Mouse (Mus musculus) hindbrain, embryonic 10.5 days (tissue): ENCODE measurements around the gene Eml1. TPM values are rescaled to one million over a fixed set of nuclear protein-coding genes. Genes with fewer than 3 reads are reported as not detected.
A peak's percentile ranks its signal among the peaks of the same experiment; 100 is the strongest.

Experiments
- DNase-seq: peaks from one replicate; pipeline ENCODE4 v3.0.0-alpha.2; 2017; ENCODE audit warnings: low spot score
- H3K27ac ChIP-seq: fragments of 300-500 bp; sonication (generic); 2 replicates; pipeline ENCODE4 v1.5.1; 2016; ENCODE audit warnings: mild to moderate bottlenecking, moderate library complexity
- H3K27me3 ChIP-seq: fragments of 300-500 bp; sonication (generic); 2 replicates; pipeline ENCODE4 v1.6.1; 2016; ENCODE audit warnings: mild to moderate bottlenecking; ENCODE audit not compliant: poor library complexity, insufficient read depth, severe bottlenecking
- H3K36me3 ChIP-seq: fragments of 300-500 bp; sonication (generic); 2 replicates; pipeline ENCODE4 v1.6.1; 2016; ENCODE audit warnings: mild to moderate bottlenecking, moderate library complexity
- H3K4me1 ChIP-seq: fragments of 300-500 bp; sonication (generic); replicated peaks from 2 replicates; pipeline ENCODE4 v1.6.1; 2016; ENCODE audit warnings: mild to moderate bottlenecking
- H3K4me3 ChIP-seq: fragments of 300-500 bp; sonication (generic); 2 replicates; pipeline ENCODE4 v1.5.1; 2016; ENCODE audit warnings: mild to moderate bottlenecking, moderate library complexity
- H3K9me3 ChIP-seq: fragments of 300-500 bp; sonication (generic); 2 replicates; pipeline ENCODE4 v1.6.1; 2016; ENCODE audit warnings: mild to moderate bottlenecking, moderate library complexity
- WGBS: fragments of 180-500 bp; shearing (Covaris S2); methylation state at CpG from one replicate; pipeline ENCODE4 v1.1.7; 2016; 5-methylcytosine and 5-hydroxymethylcytosine counted together
- polyA plus RNA-seq: library from polyadenylated mRNA; unstranded; fragments of >200 nt; fragmentation: Nextera tagmentation; extraction: Ambion mirVana; gene quantifications from 2 replicates; pipeline ENCODE4 v1.2.1, GENCODE M21; 2016

The Eml1 gene
- polyA plus RNA-seq, 1 experiment from 2014 or later: 104 TPM

GRCm38 (mm10) chr12:108435444-108436015, 64.8 kb downstream of the Eml1 start:
- peak overlapping the region; percentile 54; the same call in 1 of the 2 replicates for H3K27ac ChIP-seq
- no peak for DNase-seq
- WGBS: 56% methylated on average over 12 of the region's 12 CpGs
- no peaks in the 10 kb centered on the region for H3K27me3 ChIP-seq
- H3K4me3 ChIP-seq: no peak overlapping the region
- H3K36me3 ChIP-seq: no peaks in the 10 kb centered on the region
- H3K9me3 ChIP-seq: no peaks in the 10 kb centered on the region
- peaks cover 78% of the 10 kb centered on the region for H3K4me1 ChIP-seq

- H3K4me1 ChIP-seq: peaks cover 77% of the 10 kb centered on the region
- H3K4me3 ChIP-seq: no peak overlapping the region
- no peaks in the 10 kb centered on the region for H3K9me3 ChIP-seq
- H3K27ac ChIP-seq: peak overlapping the region; percentile 63; the same call in 1 of the 2 replicates
- no peak for DNase-seq
- no peaks in the 10 kb centered on the region for H3K27me3 ChIP-seq
- 66% methylated on average over 24 of the region's 24 CpGs for WGBS
- peaks cover 4% of the 10 kb centered on the region; the same call in 1 of the 2 replicates for H3K36me3 ChIP-seq
Observed at GRCm38 (mm10) chr12:108436029-108436923, 65.5 kb downstream of the Eml1 start.

- Histone ChIP-seq H3K4me3 (no peak overlapping the region), H3K27me3 (no peaks in the 10 kb centered on the region), H3K36me3 (peaks cover 9% of the 10 kb centered on the region; the same call in 1 of the 2 replicates), H3K27ac (peak overlapping the region; percentile 71), H3K4me1 (peaks cover 77% of the 10 kb centered on the region), H3K9me3 (no peaks in the 10 kb centered on the region)
- WGBS: 85% methylated on average over 13 of the region's 13 CpGs
- no peak for DNase-seq
Observed at GRCm38 (mm10) chr12:108437446-108437845, 66.7 kb downstream of the Eml1 start.

DNA sequence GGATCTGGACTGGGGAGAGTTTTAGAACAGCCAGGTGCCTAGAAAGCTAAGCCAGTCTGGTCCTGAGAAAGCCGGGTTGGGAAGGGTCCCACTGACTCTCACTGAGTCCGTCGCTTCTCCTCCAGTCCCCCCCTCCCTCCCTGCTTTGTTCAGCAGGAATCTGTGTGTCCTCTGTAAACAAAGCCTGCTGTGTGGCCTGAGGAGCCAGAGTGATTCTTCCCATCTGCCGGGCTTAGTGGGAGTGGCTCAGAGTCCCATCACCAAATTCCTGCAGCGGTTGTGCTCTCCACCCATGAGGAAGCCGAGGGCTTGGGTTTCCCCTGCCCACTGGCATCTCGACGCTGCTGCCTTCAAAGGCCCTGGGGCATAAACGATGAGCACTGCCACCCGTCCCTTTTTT, 72.5 kb downstream of the Eml1 start:
- Histone ChIP-seq H3K4me1 (peaks cover 62% of the 10 kb centered on the region), H3K27ac (peak overlapping the region; percentile 78), H3K27me3 (no peaks in the 10 kb centered on the region), H3K4me3 (peak overlapping the region; percentile 29), H3K9me3 (no peaks in the 10 kb centered on the region), H3K36me3 (peaks cover 14% of the 10 kb centered on the region; the same call in 1 of the 2 replicates)
- DNase-seq: peak; percentile 77
- under 1% methylated on average over 10 of the region's 10 CpGs for WGBS

GRCm38 (mm10) chr12:108443708-108444107, 73.0 kb downstream of the Eml1 start:
- H3K4me1 ChIP-seq: peaks cover 61% of the 10 kb centered on the region
- 59% methylated on average over 5 of the region's 5 CpGs for WGBS

DNA sequence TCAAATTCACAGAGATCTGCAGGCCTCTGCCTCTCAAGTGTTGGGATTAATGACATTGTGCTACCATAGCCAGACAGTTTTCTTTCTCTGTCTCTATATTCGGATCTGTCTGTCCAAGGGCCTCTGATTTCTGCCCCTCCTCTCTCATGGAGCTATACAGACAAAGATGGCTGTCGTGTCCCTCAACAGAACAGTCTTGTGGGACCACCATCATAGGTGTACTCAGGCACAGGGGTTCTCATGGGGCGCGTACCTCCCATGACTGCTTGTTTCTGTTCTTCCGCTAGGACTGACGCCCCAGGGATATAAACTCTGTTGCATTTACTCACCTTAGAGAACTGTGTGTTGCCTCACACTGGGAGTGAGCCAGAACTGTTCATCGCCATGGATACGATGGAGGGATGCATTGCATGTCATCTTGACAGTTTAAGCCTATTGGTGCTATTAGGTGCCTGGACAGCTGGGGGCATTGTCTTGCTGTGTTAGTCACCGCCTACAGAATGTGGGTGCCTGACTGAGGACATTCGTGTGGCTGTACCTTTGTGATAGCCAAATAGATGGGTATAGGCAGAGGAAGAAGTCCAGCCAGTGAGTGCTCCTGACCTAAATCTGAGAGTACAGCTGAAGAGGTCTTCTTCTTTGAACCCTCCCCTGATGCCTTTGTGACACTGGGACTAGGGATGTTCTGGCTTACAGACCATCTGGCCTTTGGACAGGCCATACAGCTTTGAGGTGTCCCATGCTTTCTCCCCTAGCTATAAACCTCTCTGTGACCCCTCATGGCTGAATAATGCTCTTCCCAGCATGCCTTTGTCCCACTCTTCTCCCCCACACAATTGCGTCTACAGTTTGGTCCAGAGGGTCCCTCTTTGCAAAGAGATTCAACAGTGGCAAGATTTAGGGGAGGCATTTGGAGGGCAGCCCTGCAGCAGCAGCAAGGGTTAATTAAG, 73.7 kb downstream of the Eml1 start:
- no peak overlapping the region for H3K4me3 ChIP-seq
- no peaks in the 10 kb centered on the region for H3K9me3 ChIP-seq
- peak overlapping the region; percentile 78 for H3K27ac ChIP-seq
- H3K36me3 ChIP-seq: peaks cover 14% of the 10 kb centered on the region; the same call in 1 of the 2 replicates
- H3K27me3 ChIP-seq: no peaks in the 10 kb centered on the region
- peaks cover 61% of the 10 kb centered on the region for H3K4me1 ChIP-seq
- peak; percentile 48 for DNase-seq
- 52% methylated on average over 11 of the region's 11 CpGs for WGBS

More at GRCm38 (mm10) chr12:108443708-108444107, 73.0 kb downstream of the Eml1 start:
- peaks cover 14% of the 10 kb centered on the region; the same call in 1 of the 2 replicates for H3K36me3 ChIP-seq
- no peaks in the 10 kb centered on the region for H3K27me3 ChIP-seq
- no peaks in the 10 kb centered on the region for H3K9me3 ChIP-seq
- DNase-seq: no peak
- peak overlapping the region; percentile 29 for H3K4me3 ChIP-seq
- peak overlapping the region; percentile 78 for H3K27ac ChIP-seq

DNA sequence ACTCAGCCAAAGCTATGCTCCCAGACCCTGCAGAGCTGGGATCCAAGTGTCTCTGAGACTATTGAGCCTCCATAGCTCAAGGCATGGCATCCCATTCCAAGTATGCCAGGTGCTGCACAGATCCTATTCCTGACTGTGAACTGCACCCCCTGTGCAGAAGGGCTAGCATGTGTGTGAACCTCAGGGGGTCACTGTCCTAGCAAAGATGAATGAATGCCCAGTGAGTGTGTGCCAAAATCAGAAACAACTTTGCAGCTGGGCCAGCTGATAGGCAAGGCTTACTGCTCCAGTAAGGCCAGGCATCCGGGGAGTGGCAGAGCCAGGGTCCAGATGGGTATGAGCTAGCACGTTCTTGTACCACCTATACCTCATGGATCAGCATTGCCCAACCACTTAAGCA, 76.0 kb downstream of the Eml1 start:
- Histone ChIP-seq H3K27ac (no peak overlapping the region), H3K9me3 (no peaks in the 10 kb centered on the region), H3K4me1 (peaks cover 61% of the 10 kb centered on the region), H3K36me3 (0 out of 2 replicates have a peak, but pooled peaks cover 6% of the 10 kb centered on the region), H3K27me3 (no peaks in the 10 kb centered on the region), H3K4me3 (no peak overlapping the region)
- DNase-seq: no peak
- 90% methylated on average over 2 of the region's 2 CpGs for WGBS

GRCm38 (mm10) chr12:108448396-108448795, 77.6 kb downstream of the Eml1 start:
- H3K27ac ChIP-seq: no peak overlapping the region
- H3K4me3 ChIP-seq: no peak overlapping the region
- 93% methylated on average over 7 of the region's 7 CpGs for WGBS
- no peaks in the 10 kb centered on the region for H3K9me3 ChIP-seq
- DNase-seq: no peak
- peaks cover 5% of the 10 kb centered on the region; the same call in 1 of the 2 replicates for H3K36me3 ChIP-seq
- H3K4me1 ChIP-seq: peaks cover 49% of the 10 kb centered on the region
- H3K27me3 ChIP-seq: no peaks in the 10 kb centered on the region

- H3K27ac ChIP-seq: no peak overlapping the region
- 88% methylated on average over 11 of the region's 11 CpGs for WGBS
Observed at GRCm38 (mm10) chr12:108449935-108450334, 79.2 kb downstream of the Eml1 start.

GRCm38 (mm10) chr12:108450546-108450945, 79.8 kb downstream of the Eml1 start:
- Histone ChIP-seq H3K27ac (peak overlapping the region; percentile 29; the same call in 1 of the 2 replicates), H3K27me3 (no peaks in the 10 kb centered on the region), H3K4me3 (no peak overlapping the region), H3K9me3 (no peaks in the 10 kb centered on the region), H3K36me3 (peaks cover 9% of the 10 kb centered on the region; the same call in 1 of the 2 replicates), H3K4me1 (peaks cover 34% of the 10 kb centered on the region)
- no peak for DNase-seq
- 92% methylated on average over 5 of the region's 5 CpGs for WGBS

More at GRCm38 (mm10) chr12:108449935-108450334, 79.2 kb downstream of the Eml1 start:
- H3K4me3 ChIP-seq: no peak overlapping the region
- DNase-seq: no peak
- no peaks in the 10 kb centered on the region for H3K9me3 ChIP-seq
- peaks cover 7% of the 10 kb centered on the region; the same call in 1 of the 2 replicates for H3K36me3 ChIP-seq
- H3K4me1 ChIP-seq: peaks cover 40% of the 10 kb centered on the region
- H3K27me3 ChIP-seq: no peaks in the 10 kb centered on the region

GRCm38 (mm10) chr12:108452151-108452874, 81.6 kb downstream of the Eml1 start:
- H3K4me3 ChIP-seq: no peak overlapping the region
- H3K27me3 ChIP-seq: no peaks in the 10 kb centered on the region
- H3K4me1 ChIP-seq: peaks cover 30% of the 10 kb centered on the region
- 77% methylated on average over 16 of the region's 16 CpGs for WGBS
- DNase-seq: no peak
- no peak overlapping the region for H3K27ac ChIP-seq
- H3K9me3 ChIP-seq: no peaks in the 10 kb centered on the region
- H3K36me3 ChIP-seq: peaks cover 16% of the 10 kb centered on the region
